Mouse (Mus musculus): Measurements from ENCODE around the gene P4ha2.

DNA sequence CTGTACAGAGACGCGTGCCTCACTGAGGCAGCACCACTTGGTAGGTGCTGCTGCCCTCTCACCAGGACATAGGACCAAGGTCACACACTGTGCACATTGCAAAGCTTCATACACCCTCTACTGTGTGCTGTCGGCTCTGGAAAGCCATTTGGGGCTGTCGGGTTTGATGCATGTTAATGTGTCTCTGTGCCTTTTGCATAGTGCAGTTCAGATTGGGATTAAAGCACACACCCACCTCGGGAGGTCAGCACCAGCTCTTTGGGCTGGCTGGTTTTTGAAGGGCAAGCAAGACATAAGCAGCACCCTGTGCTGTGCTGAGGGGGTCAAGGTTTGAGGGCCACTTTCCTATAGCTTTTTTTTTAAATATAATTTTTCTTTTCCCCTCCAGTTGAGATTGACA lies 60.5 kb downstream of the P4ha2 start:
- TF ChIP-seq FLI1 (IDR thresholded peaks at IDR 0.05; ENCODE audit: low read length) (no peak), GATA1 (IDR thresholded peaks at IDR 0.05; ENCODE audit: borderline replicate concordance, low read length) (no peak)

All from megakaryocyte, embryonic 14.5 days (primary cell).